Mouse (Mus musculus): Measurements from ENCODE around the gene Uap1l1.
"Not testable (repeated sequence)": the region's sequence is repeated elsewhere in the genome, so short reads cannot be mapped to it uniquely, and the experiment has no call there.

The Uap1l1 gene

GRCm38 (mm10) chr2:25365091-25365761 is at the start of gene Uap1l1:
Gene Uap1l1, minus strand, starts transcription at chr2:25365682.
- in situ Hi-C loops (cut with MboI; ENCODE audit: low sequenced_read_pairs), result no loop called here

GRCm38 (mm10) chr2:25413436-25413835 is 48.0 kb upstream of the Uap1l1 start:
- in situ Hi-C loops (cut with MboI; ENCODE audit: low sequenced_read_pairs), result not testable (repeated sequence)

- in situ Hi-C loops (cut with MboI; ENCODE audit: low sequenced_read_pairs), result no loop called here
Measured at GRCm38 (mm10) chr2:25408908-25409307, 43.4 kb upstream of the Uap1l1 start.

- in situ Hi-C loops (cut with MboI; ENCODE audit: low sequenced_read_pairs), result no loop called here
Measured at GRCm38 (mm10) chr2:25403994-25404393, 38.5 kb upstream of the Uap1l1 start.

- in situ Hi-C loops (cut with MboI; ENCODE audit: low sequenced_read_pairs), result no loop called here
Measured at GRCm38 (mm10) chr2:25402972-25403601, 37.6 kb upstream of the Uap1l1 start.

- in situ Hi-C loops (cut with MboI; ENCODE audit: low sequenced_read_pairs), result no loop called here
Measured at GRCm38 (mm10) chr2:25402377-25402971, 37.0 kb upstream of the Uap1l1 start.

GRCm38 (mm10) chr2:25400764-25401163 is 35.3 kb upstream of the Uap1l1 start:
- in situ Hi-C loops (cut with MboI; ENCODE audit: low sequenced_read_pairs), result no loop called here

- in situ Hi-C loops (cut with MboI; ENCODE audit: low sequenced_read_pairs), result no loop called here
Measured at GRCm38 (mm10) chr2:25400291-25400690, 34.8 kb upstream of the Uap1l1 start.

- in situ Hi-C loops (cut with MboI; ENCODE audit: low sequenced_read_pairs), result no loop called here
Measured at GRCm38 (mm10) chr2:25399051-25399450, 33.6 kb upstream of the Uap1l1 start, which contains the start of gene Npdc1. Gene Npdc1, plus strand, starts transcription at chr2:25399351.

- in situ Hi-C loops (cut with MboI; ENCODE audit: low sequenced_read_pairs), result no loop called here
Measured at GRCm38 (mm10) chr2:25398065-25398464, 32.6 kb upstream of the Uap1l1 start.

GRCm38 (mm10) chr2:25397010-25397409 is 31.5 kb upstream of the Uap1l1 start:
- in situ Hi-C loops (cut with MboI; ENCODE audit: low sequenced_read_pairs), result no loop called here

GRCm38 (mm10) chr2:25396597-25396983 is 31.1 kb upstream of the Uap1l1 start:
- in situ Hi-C loops (cut with MboI; ENCODE audit: low sequenced_read_pairs), result no loop called here

GRCm38 (mm10) chr2:25395721-25396596 is 30.5 kb upstream of the Uap1l1 start, which contains the start of gene Entpd2:
Gene Entpd2, plus strand, starts transcription at chr2:25395874.
- in situ Hi-C loops (cut with MboI; ENCODE audit: low sequenced_read_pairs), result no loop called here

- in situ Hi-C loops (cut with MboI; ENCODE audit: low sequenced_read_pairs), result no loop called here
Measured at GRCm38 (mm10) chr2:25394281-25395221, 29.1 kb upstream of the Uap1l1 start.

- in situ Hi-C loops (cut with MboI; ENCODE audit: low sequenced_read_pairs), result no loop called here
Measured at GRCm38 (mm10) chr2:25391266-25391665, 25.8 kb upstream of the Uap1l1 start.

- in situ Hi-C loops (cut with MboI; ENCODE audit: low sequenced_read_pairs), result no loop called here
Measured at GRCm38 (mm10) chr2:25384492-25384891, 19.0 kb upstream of the Uap1l1 start.

- in situ Hi-C loops (cut with MboI; ENCODE audit: low sequenced_read_pairs), result no loop called here
Measured at GRCm38 (mm10) chr2:25376589-25376988, 11.1 kb upstream of the Uap1l1 start.

GRCm38 (mm10) chr2:25373431-25373830 is 7.9 kb upstream of the Uap1l1 start:
- in situ Hi-C loops (cut with MboI; ENCODE audit: low sequenced_read_pairs), result no loop called here

- in situ Hi-C loops (cut with MboI; ENCODE audit: low sequenced_read_pairs), result no loop called here
Measured at GRCm38 (mm10) chr2:25372644-25373391, 7.3 kb upstream of the Uap1l1 start.
